Mouse (Mus musculus): ENCODE results near the gene Srcin1.

Gene Srcin1

DNA sequence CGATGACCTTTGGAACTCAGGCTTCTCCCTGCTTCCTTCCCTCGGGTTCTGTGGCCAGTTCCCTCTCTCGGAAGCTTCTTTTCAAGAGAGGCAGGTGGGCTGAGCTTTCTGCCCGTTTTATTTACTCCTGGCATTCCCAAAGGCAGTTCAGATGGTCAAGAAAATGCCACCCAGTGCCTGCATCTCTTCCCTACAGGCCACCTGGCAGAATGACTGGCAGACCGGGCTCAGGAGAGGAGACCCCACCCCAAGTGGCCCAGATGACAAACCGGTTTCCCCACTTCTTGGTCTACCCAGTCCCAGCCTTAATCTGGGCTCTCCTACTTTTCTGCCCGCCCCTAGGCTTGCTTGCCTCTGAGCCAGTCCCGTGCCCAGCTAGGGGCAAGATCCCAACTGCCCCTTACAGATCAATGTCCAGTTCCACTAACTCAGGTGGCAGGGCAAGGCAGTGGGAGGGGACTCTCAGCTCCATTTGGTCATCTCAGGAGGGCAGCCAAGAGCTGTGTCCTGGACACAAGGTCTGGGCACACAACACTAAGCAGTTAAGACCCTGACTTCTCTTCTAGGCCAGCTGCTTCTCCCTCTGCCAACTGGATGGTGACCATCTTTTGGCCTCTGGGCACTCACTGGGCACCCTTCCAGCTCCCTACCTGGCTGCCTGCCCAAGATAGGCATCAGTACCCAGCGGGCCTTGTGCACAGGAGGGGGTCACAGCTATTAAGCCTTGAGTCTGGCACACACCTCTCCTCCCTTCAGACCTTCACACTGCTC, at the start of gene Srcin1:
Gene Srcin1 (minus strand): TSS at position 51 of the 771 bp plus-strand sequence.
- DNase-seq = no peak

DNA sequence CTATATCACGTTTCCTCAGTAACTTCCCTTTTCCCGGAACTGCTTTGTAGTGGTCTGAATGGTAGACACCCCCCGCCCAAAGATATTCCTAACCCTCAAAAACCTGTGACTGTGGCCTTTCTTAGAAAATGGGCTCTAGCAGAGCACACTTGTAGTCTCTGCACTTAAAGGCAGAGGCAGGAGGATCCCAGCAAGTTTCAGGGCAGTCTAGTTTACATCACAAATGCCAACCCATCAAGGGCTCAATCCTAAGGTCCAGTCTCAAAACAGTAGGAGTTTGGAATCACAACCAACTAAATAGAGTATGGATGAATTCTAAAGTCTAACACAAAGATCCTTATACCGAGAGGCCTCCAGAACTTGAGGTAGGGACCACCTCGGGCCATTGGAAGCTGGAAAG, 49.6 kb upstream of the Srcin1 start:
- no peak for DNase-seq

DNA sequence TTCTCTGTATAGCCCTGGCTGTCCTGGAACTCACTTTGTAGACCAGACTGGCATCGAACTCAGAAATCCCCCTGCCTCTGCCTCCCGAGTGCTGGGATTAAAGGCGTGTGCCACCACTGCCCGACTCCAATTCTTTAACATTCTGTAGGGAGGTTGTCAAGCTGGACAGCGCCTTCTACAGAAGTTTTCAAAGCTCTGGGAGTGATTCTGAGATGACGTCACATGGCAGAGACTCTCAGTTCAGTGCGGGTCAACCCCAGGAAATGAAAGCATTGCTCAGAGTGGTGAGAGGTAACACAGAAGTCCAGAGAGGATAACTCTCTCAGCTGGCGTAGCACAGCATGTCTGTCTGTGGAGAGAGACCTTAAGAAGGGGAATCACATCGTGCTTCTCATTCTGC, 47.2 kb upstream of the Srcin1 start:
- DNase-seq = no peak

DNA sequence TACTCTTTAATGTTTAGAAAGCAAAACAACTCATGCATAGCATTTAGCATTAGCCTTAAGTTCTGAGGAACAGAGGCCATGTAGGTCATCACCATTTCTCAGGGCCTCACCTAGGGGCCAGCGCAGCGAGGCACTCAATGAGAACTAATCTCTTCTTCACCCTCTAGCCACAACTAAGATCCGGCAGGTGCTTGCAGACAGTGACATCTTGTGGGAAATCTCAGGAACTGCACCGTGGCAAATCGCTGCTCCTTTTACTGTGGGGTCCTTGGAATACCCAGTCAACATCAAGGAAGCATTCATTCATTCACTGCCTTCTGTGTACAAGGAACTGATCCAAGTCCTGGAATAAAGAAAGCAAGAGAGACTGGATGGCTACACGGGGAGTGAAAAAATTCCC, 46.5 kb upstream of the Srcin1 start:
- peak; percentile 57 to 61 for DNase-seq

DNA sequence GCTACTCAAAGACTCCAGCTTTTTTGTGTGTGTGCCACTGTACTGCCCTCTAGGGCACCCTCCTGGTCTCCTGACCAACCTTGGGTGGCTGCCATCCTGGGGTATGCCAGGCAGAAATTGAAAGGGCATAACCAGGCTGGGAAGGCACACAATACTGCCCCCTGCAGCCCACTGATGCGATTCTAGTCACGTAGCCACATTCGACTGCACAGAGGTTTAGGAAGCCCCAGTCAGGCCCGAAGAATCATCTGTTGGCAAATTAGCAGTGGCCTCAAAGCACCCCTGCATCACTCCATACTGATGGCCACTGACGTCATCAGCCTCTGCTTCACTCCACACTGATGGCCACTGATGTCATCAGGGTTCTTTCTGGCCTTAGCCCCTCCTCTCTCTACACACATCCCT, 43.4 kb upstream of the Srcin1 start:
- peak; percentile 14 to 19 for DNase-seq

DNA sequence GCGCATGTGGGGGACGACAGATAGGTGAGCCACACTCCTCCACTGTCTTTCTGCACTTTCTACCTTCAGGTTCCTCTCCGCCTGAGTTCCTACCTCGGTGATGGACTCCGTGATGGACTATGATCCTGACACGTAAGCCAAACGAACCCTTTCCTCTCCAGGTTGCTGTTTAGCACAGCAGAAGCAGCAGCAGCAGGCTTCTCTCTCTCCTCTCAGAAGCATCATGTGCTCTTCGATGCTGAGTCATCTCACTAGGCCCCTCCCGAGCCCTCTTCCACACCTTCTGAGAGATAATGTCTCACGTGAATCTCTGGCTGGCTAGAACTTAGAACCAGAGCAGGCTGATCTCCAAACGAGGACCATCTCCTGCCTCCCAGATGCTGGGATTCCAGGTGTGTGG, 42.4 kb upstream of the Srcin1 start:
- DNase-seq = no peak

DNA sequence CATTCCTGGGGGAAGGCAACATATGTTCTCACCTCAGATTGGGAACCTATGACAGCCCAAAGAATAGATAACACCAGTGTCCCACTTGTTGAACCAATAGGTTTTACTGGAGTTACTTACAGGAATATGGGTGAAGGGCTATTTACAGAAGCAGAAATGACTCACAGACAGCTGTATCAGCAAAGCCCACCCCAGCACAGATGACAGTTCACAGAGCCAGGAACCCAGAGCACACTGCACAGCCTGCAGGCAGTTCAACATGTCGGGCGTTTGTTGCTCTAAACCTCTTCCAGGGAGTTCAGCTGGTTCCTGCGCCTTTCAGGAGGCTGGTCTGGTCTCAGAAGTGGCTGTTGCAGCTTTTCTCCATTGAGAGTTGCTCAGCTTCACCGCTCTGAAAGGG, 39.3 kb upstream of the Srcin1 start:
- DNase-seq = no peak

DNA sequence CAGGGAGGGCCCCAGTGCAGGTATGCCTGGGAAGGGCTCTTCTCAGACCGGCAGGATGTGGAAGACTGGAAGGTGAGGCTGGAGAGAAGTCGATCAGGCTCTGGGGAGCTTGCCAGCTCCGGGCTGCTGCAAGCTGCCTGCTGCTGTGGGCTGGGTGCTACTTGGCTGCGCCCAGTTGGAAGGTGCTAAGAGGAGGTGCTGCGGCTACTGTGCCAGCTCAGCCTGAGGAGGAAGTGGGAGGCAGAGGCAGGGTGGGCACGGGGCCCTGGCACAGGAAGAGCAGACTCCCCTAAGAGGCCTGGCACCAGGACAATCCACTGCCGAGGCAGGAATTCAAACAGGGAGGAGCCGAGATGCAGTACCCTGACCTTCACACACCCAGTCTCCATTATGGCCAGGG, 35.1 kb upstream of the Srcin1 start:
- DNase-seq = no peak

DNA sequence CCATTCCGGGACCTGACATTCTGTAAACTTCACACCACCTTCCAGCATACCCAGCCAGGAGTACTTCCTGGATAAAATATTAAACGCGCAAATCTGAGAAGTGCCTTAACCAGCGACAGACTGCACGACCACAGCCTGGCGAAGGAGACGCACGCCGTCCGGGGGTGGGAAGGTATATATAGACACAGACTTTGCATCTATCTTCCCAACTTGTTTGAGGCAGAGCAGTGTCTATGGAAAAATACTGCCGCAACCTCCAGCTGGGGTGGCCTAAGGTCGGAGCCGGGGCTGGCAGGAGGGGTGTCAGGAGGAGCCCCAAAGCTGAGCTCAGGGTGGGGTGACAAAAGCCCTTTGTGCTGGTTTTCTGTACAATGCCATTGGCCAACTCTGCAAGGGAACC, 33.8 kb upstream of the Srcin1 start:
- no peak for DNase-seq

DNA sequence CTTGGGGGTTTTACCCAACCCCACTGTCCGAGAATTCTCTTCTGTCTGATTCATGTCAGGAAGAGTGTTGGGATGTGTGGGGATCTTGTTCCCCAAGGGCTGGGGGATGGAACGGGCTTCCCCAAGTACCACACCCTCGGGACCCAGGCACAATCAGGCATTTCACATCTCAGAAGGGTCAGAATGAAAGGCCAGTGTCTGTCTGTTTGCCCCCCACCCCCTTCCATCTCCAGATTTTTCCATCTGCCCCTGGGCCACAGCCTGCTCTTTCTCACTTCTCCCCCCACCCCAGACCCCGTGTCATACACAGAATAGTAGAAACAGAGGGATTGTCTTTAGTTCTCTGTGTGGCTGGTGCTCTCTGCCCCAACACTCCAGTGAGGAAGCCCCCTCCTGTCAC, 32.9 kb upstream of the Srcin1 start:
- DNase-seq = no peak

DNA sequence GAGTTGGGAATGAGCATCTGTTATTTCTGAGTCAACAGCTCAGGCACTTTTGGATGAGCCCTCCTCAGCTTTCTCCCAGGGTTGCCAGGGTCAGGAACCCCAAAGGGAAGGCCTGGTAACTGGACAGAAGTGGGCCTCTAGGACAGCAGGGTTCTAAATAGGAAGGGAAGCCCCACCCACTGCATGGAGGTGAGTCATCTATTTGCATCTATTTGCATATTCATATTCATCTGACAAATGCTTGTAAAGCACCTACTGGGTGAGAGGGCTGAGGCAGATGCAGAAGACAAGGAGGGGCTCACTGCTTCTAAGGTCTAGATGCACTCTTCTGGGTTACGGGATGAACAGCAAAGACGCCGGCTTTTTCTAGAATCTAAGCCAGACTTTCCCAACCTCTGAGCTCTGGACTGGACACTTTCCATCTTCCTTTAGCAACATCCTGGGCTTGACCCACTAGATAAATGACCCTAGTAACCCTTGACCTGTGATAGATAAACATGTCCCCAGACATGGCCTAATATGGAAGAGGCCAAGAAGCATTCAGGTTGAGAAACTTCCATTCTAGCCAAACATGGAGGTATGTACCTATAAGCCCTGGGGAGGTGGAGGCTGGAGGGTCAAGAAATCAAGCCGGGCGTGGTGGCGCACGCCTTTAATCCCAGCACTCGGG, 31.2 kb upstream of the Srcin1 start:
- DNase-seq = no peak

DNA sequence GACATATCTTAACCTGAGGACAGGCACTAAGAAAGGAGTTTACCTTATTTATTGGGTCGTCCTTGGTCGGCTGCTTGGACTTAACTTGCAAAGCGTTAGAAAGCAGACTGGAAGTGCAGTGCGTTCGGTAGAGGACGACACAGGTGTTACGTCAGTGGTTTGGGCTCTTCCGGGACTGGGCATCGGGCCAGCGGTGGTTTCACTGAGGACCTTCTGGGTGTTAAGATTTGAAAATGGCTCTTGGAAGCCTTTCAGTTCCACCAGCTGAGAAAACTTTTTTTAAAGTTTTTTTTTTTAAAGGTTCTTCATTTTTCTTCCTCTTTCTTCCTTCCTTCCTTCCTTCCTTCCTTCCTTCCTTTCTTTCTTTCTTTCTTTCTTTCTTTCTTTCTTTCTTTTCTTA, 27.9 kb upstream of the Srcin1 start:
- DNase-seq = no peak

DNA sequence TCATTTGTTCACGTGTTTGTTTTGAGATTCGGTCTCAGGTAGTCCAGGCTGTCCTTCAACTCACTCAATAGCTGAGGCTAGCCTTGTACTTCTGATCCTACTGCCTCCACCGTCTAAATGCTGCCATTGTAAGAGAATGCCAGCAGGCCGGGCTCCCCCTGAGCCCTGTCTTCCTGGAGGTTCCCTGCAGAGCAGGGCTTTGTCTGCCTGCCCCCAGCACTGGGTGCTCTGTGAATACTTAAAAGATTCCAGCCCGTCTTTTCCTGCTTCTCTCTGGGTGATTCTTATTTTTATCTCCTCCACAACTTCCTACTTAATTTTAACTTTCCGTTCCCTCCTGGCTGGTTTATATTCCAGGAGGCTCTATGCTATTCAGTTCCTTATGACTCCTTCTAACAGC, 26.2 kb upstream of the Srcin1 start:
- no peak for DNase-seq

DNA sequence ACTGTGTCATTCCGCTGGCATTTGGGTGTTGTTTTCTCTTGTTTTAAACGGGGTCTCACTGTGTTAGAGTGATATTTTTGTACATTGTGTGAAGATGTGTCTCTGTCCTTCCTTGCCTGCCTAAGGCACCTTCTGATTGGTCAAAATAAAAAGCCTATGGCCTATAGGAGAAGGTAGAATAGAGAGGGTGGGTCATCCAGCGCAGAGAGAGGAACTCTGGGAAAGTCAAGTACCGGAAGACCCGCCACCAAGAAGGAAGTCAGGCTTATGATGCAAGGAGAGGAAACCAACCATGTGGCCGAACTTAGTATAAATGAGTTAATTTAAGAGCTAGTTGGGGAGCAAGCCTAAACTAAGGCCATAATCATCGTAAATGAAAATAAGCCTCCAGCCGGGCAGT, 23.1 kb upstream of the Srcin1 start:
- no peak for DNase-seq

DNA sequence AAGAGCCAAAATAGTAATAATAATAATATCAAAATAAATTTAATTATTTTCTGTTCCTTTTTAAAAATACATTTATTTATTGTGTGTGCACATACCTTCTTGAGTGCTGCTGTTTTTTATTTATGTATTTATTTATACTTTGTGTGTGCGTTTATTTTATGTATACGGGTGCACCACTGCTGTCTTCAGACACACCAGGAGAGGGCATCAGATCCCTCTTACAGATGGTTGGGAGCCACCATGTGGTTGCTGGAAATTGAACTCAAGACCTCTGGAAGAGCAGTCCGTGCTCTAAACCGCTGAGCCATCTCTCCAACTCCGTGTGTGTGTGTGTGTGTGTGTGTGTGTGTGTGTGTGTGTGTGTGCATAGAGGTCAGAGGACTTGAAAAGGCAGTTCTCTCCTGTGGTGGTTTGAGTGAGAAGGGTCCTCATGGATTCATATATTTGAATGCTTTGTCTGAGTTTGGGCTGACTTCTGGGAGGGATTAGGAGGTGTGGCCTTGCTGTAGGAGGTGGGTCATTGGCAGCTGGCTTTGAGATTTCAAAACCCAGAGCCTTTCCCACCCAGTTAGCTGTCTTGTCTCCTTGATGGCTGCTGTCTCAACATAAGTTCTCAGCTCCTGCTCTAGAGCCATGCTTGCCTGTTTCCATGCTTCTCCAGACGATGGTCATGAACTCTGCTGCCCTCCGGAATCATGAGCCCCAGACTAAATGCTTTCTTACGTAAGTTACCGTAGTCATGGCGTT, 22.1 kb upstream of the Srcin1 start:
- DNase-seq = no peak

DNA sequence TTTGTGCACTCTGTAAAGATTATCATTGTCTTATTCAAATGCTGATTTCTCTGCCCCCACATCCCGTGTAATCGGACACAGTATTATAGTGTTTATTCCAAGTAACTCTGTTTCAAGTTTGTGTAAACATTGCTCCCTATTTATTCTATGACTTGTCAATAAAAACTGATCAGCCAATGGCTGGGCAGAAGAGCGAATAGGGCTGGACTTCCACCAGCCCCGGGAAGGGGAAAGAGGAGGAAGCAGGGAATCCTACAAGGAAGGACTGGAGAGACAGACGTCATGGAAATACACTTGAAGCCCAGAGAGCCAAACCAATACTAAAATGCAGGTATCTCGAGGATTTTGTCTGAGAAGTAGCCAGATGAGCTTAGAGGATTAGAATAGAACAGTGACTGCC, 18.1 kb upstream of the Srcin1 start:
- no peak for DNase-seq

DNA sequence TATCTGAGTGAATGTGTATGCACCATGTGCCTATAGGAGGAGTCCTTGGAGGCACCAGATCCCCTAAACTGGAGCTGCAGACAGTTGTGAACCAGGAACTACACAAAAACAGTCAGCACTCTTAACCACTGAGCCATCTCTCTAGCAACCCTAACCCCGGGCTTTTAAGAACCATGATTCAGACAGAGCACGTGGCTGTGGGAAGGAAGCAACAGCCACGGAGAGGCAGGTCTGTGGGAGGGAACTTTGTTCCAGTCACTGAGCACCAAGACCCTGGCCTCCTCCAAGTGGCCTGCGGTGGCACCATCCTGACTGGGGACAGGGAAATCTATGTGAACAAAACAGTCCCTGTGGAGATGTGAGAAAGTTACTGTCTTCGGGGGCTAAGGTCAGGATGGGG, 15.9 kb upstream of the Srcin1 start:
- no peak for DNase-seq

DNA sequence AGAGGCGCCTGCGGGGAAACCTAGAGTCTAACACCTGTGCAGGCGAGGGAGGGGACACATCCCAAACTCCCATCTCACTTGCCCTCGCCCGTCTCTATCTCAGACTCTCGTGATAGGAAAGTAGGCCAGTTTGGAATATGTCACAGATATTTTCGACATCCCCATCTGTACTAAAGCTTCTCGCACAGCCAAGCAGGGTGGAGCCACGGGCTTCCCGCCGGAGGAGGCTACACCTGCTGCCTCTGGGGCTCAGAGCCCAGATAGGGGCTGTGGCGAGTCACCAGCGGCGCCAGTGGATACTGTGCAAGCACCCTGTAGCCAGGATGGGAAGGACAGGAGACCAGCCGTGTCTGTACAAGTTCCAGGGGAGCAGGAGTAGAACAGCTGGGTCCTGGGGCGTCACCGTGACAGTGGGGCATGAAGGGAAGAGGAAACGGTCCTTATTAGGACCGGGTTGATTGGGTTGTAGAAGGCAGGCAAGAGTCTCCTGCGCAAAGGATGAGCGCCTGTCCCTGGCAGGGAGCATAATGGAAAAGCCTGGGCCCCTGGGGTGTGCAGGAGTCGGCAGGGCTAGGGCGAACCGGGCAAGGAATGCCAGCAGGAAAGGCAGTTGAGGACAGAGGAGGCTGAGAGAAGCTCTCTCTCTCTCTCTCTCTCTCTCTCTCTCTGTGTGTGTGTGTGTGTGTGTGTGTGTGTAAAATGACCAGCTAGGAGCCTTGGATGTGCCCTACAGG, 14.4 kb upstream of the Srcin1 start:
- DNase-seq = no peak

DNA sequence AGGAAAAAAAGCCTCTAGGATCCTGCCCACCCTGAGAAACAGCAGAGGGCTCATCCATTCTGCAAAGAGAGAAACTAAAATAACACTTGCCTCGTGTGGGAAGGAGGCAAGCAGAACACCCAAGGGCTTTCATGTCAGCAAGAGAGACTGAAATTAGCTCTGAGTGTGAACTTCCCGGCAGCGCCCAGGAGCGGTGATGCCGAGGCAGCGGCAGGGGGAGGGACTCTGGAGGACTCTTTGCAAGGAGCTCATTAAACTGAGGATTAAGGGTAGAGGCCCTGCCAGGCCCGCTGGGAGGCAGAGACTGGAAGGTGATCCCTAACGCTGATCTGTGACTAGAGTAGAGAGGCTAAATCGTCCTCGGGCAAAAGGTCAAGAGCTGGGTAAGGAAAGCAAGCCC, 13.2 kb upstream of the Srcin1 start:
- no peak for DNase-seq

DNA sequence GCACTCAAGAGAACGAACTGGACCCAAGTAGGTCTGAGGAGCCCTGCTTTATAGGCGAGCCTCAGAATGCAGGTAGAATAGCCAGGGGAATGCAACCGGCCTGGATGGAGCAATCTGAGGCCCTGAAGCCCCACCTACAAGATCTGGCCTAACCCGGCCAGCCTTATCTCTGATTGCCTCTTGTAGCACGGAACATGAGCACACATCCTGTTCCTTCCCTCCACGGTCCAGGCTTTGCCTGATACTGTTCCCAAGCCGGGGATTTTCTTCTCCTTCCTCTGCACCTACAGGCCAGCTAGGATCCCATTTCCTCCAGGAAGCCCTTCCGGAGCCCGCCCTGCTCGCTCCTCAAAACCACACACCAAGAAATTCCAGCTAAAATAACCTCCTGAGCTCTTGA, 9.9 kb upstream of the Srcin1 start:
- no peak for DNase-seq

DNA sequence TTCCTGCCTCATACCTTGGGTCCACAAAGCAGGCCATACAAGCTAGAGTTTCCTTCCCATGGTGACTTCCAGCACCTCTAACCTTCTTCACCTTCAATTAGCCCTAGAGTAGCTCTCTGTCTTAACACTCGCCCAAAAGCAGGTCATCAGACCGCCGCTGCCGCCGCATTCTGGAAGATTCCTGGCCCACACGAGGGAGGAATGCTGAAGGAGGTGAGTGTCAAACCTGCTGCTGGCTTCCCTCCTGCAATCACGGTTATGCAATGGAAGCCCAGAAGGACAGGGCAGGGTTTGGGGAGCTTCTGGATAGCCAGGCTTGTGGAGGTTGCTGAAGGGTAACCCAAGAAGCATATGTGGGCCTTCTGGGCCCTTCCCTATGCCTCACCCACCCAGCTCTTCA, 8.5 kb upstream of the Srcin1 start:
- DNase-seq = no peak

DNA sequence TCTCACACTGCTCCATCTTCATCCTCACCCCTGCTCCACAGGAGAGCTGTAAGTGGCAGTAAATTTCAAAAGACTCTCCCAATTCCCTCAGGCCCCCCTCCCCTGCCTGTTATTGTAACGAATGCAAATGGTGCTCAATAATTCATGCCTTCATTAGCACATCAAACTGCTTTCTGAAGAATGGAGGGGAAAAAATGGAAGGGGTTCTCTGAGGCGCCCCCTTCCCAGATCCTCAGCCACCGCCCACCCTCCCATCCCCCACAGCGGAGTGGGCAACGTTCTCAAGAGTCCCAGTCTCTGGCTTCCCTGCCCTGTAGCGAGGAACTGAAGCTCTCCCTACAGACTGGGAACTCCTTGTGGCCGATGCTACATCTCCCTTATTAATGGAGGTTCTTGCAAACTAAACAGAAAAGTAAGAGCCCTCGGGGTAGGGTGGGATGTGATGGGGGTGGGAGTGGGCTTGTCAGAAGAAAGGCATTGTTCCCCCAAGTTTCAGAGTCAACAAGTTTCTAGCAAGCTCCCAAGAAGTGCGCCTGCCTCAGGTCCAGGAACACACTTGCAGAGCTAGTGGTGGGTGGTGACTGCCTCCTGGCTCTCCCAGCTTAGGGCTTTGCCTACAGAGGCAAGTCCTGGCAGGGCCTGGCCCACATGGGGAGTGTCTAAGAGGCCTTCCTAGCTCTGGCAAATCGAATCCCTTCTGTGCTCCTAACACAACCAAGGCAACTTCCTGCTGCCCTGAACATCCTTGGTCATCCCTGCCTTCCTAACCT, 3.3 kb upstream of the Srcin1 start:
- DNase-seq = no peak

DNA sequence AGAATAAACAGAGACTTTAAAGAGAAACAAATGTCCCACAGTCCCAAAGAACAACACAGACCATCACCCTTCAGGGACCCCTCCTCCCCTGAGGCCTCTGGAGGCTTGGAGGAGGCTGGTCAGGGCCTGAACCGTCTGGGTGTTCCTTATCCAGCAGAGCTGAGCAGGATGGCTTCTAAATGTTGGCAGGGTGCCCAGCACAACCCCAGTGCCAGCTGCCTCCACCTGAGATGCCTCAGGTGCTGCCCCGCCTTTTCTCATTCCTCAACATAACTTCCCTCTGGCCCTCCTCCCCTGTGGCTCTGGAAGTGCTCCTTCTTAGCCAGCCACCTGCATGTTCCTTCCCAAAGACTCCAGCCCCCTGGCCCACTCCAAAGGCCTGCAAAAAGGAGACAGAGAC, 2.3 kb upstream of the Srcin1 start:
- no peak for DNase-seq

All from thymus, postnatal 36 days (tissue).